Mouse (Mus musculus) liver, postnatal 0 days (tissue): Measurements from ENCODE around the gene 1110059E24Rik. TPM values are rescaled to one million over a fixed set of nuclear protein-coding genes. Genes with fewer than 3 reads are reported as not detected.

Source experiments
- ATAC-seq: fragments of 200-750 bp; cut with Nextera tagmentation; 2 replicates; pipeline ENCODE4 v1.8.0; 2017; ENCODE audit warnings: mild to moderate bottlenecking, moderate library complexity
- DNase-seq: peaks from one replicate; pipeline ENCODE4 v3.0.0-alpha.2; 2016
- H3K27ac ChIP-seq: fragments of 300-500 bp; sonication (generic); 2 replicates; pipeline ENCODE4 v1.5.1; 2014; ENCODE audit warnings: antibody characterized with exemption, moderate library complexity, mild to moderate bottlenecking, low read depth
- H3K27me3 ChIP-seq: fragments of 300-500 bp; sonication (generic); 2 replicates; pipeline ENCODE4 v1.6.1; 2014; ENCODE audit warnings: low read length, control low read depth, mixed read lengths; ENCODE audit not compliant: insufficient read depth
- H3K36me3 ChIP-seq: fragments of 300-500 bp; sonication (generic); replicated peaks from 2 replicates; pipeline ENCODE4 v1.6.1; 2014; ENCODE audit warnings: mild to moderate bottlenecking, control low read depth, low read length, moderate library complexity, mixed read lengths; ENCODE audit not compliant: insufficient read depth
- H3K4me1 ChIP-seq: fragments of 300-500 bp; sonication (generic); 2 replicates; pipeline ENCODE4 v1.6.1; 2014; ENCODE audit warnings: antibody characterized with exemption, mild to moderate bottlenecking, control low read depth; ENCODE audit not compliant: insufficient read depth
- H3K4me2 ChIP-seq: fragments of 300-500 bp; sonication (generic); 2 replicates; pipeline ENCODE4 v1.6.1; 2014; ENCODE audit warnings: low read depth, mild to moderate bottlenecking, low read length, moderate library complexity, mixed read lengths
- H3K4me3 ChIP-seq: fragments of 300-500 bp; sonication (generic); 2 replicates; pipeline ENCODE4 v1.5.1; 2014; ENCODE audit warnings: low read depth, low read length
- H3K9ac ChIP-seq: fragments of 300-500 bp; sonication (generic); replicated peaks from 2 replicates; pipeline ENCODE4 v1.6.1; 2014; ENCODE audit warnings: mild to moderate bottlenecking, moderate library complexity
- H3K9me3 ChIP-seq: fragments of 300-500 bp; sonication (generic); 2 replicates; pipeline ENCODE4 v1.6.1; 2016; ENCODE audit warnings: mild to moderate bottlenecking, control low read depth, low read length, mixed read lengths
- CTCF ChIP-seq: sonication (generic); IDR thresholded peaks from 2 replicates; pipeline ENCODE4 v1.5.1; 2016; ENCODE audit warnings: antibody characterized with exemption, low read depth
- EP300 ChIP-seq: IDR thresholded peaks from 2 replicates; pipeline ENCODE4 v1.6.1; 2016; ENCODE audit warnings: antibody characterized with exemption, low read depth, mild to moderate bottlenecking
- WGBS: fragments of 180-500 bp; shearing (Covaris S2); extraction: QIAGEN DNeasy Blood & Tissue Kit; methylation state at CpG from one replicate; pipeline ENCODE4 v1.1.7; 2014; ENCODE audit not compliant: insufficient replicate concordance; 5-methylcytosine and 5-hydroxymethylcytosine counted together
- polyA plus RNA-seq: library from polyadenylated mRNA; unstranded; fragments of >200 nt; fragmentation: Nextera tagmentation; extraction: Ambion mirVana; gene quantifications from 2 replicates; pipeline ENCODE4 v1.2.1, GENCODE M21; 2015

The 1110059E24Rik gene
- polyA plus RNA-seq, 1 experiment from 2014 or later, result 17.7 TPM

DNA sequence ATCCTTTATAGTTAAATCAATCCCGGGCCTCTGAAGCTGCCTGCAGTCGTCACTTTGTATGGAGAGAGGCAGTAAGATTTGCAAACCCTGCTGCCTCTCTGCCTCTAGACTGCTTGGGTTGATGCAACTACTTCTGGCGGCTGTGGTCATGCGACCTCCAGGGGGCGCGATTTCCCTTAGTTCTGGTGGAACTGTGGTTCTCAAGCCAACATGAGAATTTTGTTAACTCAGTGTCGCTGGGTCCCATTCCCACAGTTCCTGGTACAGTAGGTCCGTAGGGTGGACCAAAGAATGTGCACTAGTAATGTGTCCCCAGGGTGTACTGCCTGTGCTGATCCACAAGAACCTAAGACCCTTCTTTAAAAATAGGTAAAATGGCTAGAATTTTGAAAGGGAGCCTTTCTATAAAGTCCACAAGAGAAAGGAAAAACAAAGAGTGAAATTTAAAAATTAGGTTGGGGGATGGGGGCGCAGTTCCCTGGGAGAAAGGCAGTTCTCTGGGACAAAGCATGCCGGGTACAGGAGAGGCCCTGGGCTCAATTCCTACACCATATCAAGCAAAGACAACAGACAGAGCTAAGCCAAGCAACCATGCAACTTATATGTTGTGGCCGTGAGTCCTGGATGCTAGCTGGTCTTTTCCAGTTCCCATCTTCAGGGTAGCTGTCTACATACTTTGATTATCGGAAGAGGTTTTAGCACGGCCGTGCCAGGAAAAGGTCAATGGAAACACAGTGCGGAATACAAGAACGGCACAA, 81.4 kb downstream of the 1110059E24Rik start:
- Histone ChIP-seq H3K9ac (no peak overlapping the region), H3K27me3 (no peaks in the 10 kb centered on the region), H3K9me3 (no peaks in the 10 kb centered on the region), H3K27ac (no peak overlapping the region), H3K4me1 (no peaks in the 10 kb centered on the region), H3K4me3 (no peak overlapping the region), H3K4me2 (no peak overlapping the region), H3K36me3 (no peaks in the 10 kb centered on the region)
- ATAC-seq, result peak; percentile 26; the same call in 1 of the 2 replicates
- WGBS, result 41% methylated on average over 16 of the region's 16 CpGs
- TF ChIP-seq EP300 (no peak), CTCF (peak; percentile 94)
- DNase-seq, result peak; percentile 89

DNA sequence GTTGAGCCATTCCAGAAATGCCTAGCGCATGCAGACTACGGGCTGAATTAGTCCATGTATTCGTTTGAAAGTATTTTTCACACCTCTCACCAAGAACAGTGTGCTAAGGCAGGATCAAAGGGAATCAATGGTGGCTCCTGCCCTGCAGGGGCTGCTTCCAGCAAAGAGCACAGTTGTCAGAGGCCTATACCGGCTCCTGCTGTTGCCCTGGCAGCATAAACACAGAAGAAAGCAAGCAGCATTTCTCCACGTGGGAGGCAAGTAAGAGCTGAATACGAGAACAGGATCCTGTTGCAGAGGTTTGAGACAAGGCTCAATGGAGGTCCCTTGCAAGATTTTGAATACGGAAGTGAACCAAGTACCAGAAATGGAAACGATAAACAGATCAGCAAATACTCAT, 82.0 kb downstream of the 1110059E24Rik start:
- H3K27me3 ChIP-seq, result no peaks in the 10 kb centered on the region
- WGBS, result 58% methylated on average over 8 of the region's 8 CpGs
- H3K4me3 ChIP-seq, result no peak overlapping the region
- no peak for TF ChIP-seq EP300
- TF ChIP-seq CTCF, result no peak
- no peak overlapping the region for H3K9ac ChIP-seq
- no peaks in the 10 kb centered on the region for H3K36me3 ChIP-seq
- no peaks in the 10 kb centered on the region for H3K4me1 ChIP-seq
- H3K9me3 ChIP-seq, result no peaks in the 10 kb centered on the region
- ATAC-seq (no peak), DNase-seq (no peak)
- H3K4me2 ChIP-seq, result no peak overlapping the region
- H3K27ac ChIP-seq, result no peak overlapping the region

DNA sequence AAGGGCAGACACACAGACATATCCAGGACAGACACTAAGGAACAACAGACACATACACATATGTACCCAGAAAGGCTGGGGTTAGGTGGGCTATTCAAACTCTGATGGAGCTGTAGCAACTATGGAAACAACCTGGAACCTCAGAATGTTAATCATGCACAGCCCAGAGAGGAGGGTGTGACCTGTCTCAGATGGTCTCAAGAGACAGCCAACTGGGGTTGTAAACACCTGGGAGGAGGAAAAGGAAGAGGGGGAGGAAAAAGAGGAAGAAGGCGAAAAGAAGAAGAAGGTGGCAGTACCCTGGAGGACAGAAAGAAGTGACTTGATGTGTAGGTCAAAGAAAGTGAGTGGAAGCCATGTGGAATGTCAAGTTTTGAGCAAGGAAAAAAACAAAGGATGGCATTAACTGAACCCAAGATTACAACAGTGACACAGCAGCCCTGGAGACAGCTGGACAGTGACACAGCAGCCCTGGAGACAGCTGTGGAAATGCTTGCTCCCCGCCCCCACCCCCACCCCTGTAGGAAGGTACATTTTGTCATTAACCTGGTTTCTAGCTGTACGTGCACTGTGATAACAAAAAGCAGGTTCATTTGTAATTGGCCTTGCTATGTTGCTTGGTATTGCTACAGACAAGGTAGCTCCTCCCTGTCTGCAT, 84.1 kb downstream of the 1110059E24Rik start:
- DNase-seq (peak; percentile 30), ATAC-seq (peak; percentile 81)
- no peaks in the 10 kb centered on the region for H3K4me1 ChIP-seq
- H3K36me3 ChIP-seq, result no peaks in the 10 kb centered on the region
- 53% methylated on average over 3 of the region's 3 CpGs for WGBS
- no peaks in the 10 kb centered on the region for H3K27me3 ChIP-seq
- no peak overlapping the region for H3K9ac ChIP-seq
- peak overlapping the region; percentile 9; the same call in 1 of the 2 replicates for H3K27ac ChIP-seq
- TF ChIP-seq CTCF (no peak), EP300 (no peak; the same call in 1 of the 2 replicates)
- H3K4me2 ChIP-seq, result peak overlapping the region; percentile 38; the same call in 1 of the 2 replicates
- H3K4me3 ChIP-seq, result peak overlapping the region; percentile 14; the same call in 1 of the 2 replicates
- H3K9me3 ChIP-seq, result no peaks in the 10 kb centered on the region

DNA sequence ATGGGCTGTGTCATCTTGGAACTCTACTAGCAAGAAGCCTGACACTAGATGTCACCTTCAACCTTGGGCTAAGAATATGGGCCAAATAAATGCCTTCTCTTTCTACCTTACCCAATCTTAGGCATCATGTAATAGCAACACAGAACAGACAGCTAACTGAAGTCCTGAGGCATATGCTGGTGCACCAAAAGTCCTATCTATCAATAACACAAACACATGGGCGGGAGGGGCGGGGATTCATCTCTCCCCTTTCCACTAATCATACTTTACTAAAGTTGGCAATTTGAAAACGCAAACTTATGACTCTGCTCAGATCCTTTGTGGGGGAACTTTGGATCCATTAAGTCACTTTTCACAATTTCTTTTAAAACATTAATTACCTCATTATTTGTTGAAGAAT, 84.8 kb downstream of the 1110059E24Rik start:
- Histone ChIP-seq H3K9ac (no peak overlapping the region), H3K36me3 (no peaks in the 10 kb centered on the region), H3K27ac (peak overlapping the region; percentile 18; the same call in 1 of the 2 replicates), H3K27me3 (no peaks in the 10 kb centered on the region), H3K4me3 (peak overlapping the region; percentile 25), H3K4me1 (no peaks in the 10 kb centered on the region), H3K9me3 (no peaks in the 10 kb centered on the region), H3K4me2 (no peak overlapping the region)
- ATAC-seq (peak; percentile 58), DNase-seq (no peak)
- TF ChIP-seq EP300 (no peak), CTCF (no peak)
- 57% methylated on average over 3 of the region's 3 CpGs for WGBS

DNA sequence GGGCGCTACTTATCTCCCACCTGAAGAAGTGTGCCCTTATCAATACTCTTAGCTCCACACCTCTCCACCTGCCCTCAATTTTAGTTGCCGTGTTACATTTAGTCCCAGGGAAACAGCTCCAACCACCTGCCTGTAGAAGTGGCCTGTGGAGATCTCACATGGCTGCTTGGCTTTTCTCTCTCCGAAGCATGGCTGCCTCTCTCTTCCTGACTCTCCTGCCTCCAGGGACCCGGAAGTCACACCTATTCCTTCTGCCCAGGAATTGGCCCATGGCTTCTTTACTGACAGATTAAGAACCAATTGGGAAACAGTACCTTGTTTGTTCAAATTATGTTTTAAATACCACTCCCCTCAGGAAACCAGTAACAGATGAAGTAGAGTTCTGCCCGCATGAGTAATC, 86.3 kb downstream of the 1110059E24Rik start:
- TF ChIP-seq CTCF (no peak), EP300 (no peak)
- Histone ChIP-seq H3K4me2 (no peak overlapping the region), H3K4me3 (no peak overlapping the region), H3K4me1 (no peaks in the 10 kb centered on the region), H3K9ac (no peak overlapping the region), H3K9me3 (no peaks in the 10 kb centered on the region), H3K27ac (no peak overlapping the region), H3K27me3 (no peaks in the 10 kb centered on the region), H3K36me3 (no peaks in the 10 kb centered on the region)
- DNase-seq, result no peak
- ATAC-seq, result no peak
- 79% methylated on average over 5 of the region's 5 CpGs for WGBS

DNA sequence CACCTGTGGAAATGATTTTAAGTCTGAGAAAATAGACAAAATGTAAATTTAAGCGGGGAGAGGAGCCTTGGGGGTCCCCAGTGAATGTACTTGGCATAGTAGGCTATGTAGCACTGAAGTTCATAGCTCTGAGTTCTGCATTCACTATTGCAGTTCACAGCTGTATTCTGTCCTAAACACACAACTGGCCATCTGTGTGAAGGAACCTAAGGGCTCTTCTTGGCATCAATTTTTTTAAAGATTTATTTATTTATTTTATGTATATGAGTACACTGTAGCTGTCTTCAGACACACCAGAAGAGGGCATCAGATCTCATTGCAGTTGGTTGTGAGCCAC, 88.3 kb downstream of the 1110059E24Rik start:
- 0% methylated on average over 1 of the region's 1 CpGs for WGBS
- Histone ChIP-seq H3K4me1 (no peaks in the 10 kb centered on the region), H3K36me3 (no peaks in the 10 kb centered on the region), H3K27me3 (no peaks in the 10 kb centered on the region), H3K27ac (no peak overlapping the region), H3K4me2 (no peak overlapping the region), H3K4me3 (no peak overlapping the region), H3K9me3 (no peaks in the 10 kb centered on the region), H3K9ac (no peak overlapping the region)
- ATAC-seq, result no peak
- TF ChIP-seq EP300 (no peak), CTCF (no peak)
- DNase-seq, result no peak
